Mouse (Mus musculus) adrenal gland, adult 18-20 months (tissue): ENCODE measurements at regions not wholly inside any gene's neighbourhood (a gene's known extent, or its start where the extent isn't known, plus 50 kb on each side); places are given as distances from the start of the nearest gene placed in this dataset.

Experiments
- DNase-seq, 2 experiments: peaks; one replicate each; pipeline ENCODE4 v3.0.0; 2021 to 2022; ENCODE audit warnings: low spot score in 2 of 2

- no peak for DNase-seq
Measured at GRCm38 (mm10) chr13:44282731-44283571, 446.3 kb upstream of the Jarid2 start.

- DNase-seq, result no peak
Measured at GRCm38 (mm10) chr13:44285881-44286280, 443.4 kb upstream of the Jarid2 start.

GRCm38 (mm10) chr13:44290199-44290598 is 439.1 kb upstream of the Jarid2 start:
- DNase-seq, result no peak

GRCm38 (mm10) chr13:44292476-44293056 is 436.7 kb upstream of the Jarid2 start:
- DNase-seq, result no peak

GRCm38 (mm10) chr13:44293736-44294416 is 435.4 kb upstream of the Jarid2 start:
- no peak for DNase-seq

- DNase-seq, result no peak
Measured at GRCm38 (mm10) chr13:44295621-44296020, 433.7 kb upstream of the Jarid2 start.

GRCm38 (mm10) chr13:44300611-44301010 is 428.7 kb upstream of the Jarid2 start:
- DNase-seq, result no peak

GRCm38 (mm10) chr13:44301215-44301614 is 428.1 kb upstream of the Jarid2 start:
- DNase-seq, result no peak

GRCm38 (mm10) chr13:44301936-44302335 is 427.3 kb upstream of the Jarid2 start:
- DNase-seq, result no peak

GRCm38 (mm10) chr13:44305134-44305991 is 423.9 kb upstream of the Jarid2 start:
- DNase-seq, result no peak

- peak; percentile 30 to 38 for DNase-seq
Measured at GRCm38 (mm10) chr13:44306275-44307050, 422.8 kb upstream of the Jarid2 start.

GRCm38 (mm10) chr13:44308227-44308626 is 421.0 kb upstream of the Jarid2 start:
- DNase-seq, result no peak

- DNase-seq, result no peak
Measured at GRCm38 (mm10) chr13:44312237-44312636, 417.0 kb upstream of the Jarid2 start.

- no peak for DNase-seq
Measured at GRCm38 (mm10) chr13:44316747-44317446, 412.4 kb upstream of the Jarid2 start.

GRCm38 (mm10) chr13:44317596-44317995 is 411.7 kb upstream of the Jarid2 start:
- DNase-seq, result no peak

- no peak for DNase-seq
Measured at GRCm38 (mm10) chr13:44319101-44319500, 410.2 kb upstream of the Jarid2 start.

GRCm38 (mm10) chr13:44319511-44319910 is 409.8 kb upstream of the Jarid2 start:
- DNase-seq, result no peak

GRCm38 (mm10) chr13:44320311-44320710 is 409.0 kb upstream of the Jarid2 start:
- no peak for DNase-seq

- DNase-seq, result peak in 1 of 2 experiments; percentile 27
Measured at GRCm38 (mm10) chr13:44321009-44321596, 408.2 kb upstream of the Jarid2 start.
